ENCODE assay signal across 20 mouse cellular contexts in the genomic region with DNA sequence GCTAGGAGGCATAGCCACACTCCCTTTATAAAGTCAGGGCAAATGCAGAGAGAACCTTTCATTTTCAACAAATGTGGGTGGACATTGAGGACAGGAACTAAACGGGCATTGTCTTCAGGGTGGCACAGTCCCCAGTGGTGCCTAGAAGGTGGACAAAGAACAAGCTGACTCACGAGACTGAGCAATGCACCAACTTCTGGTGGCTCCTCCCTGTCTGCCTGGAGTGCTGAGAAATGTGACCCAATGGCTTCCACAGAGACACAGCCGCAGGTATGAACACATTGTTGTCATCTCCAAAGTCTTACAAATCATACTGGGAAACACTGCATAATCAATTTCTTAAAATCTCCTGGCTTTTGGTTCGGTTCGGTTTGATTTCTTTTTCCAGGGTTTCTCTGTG. TPM values are rescaled to one million over a fixed set of nuclear protein-coding genes. Genes with fewer than 3 reads are reported as not detected.
DNase-seq lines count a peak whose midpoint lies in the region; ATAC-seq and TF ChIP-seq lines count a peak whose summit lies in the region.
"Had no signal": no experiment of that assay in that cellular context is flagged by ENCODE, and none has a peak within 500 bp of the region (broad histone marks: within the 10 kb centered on the region; RNA-seq: fewer than 3 reads in every experiment).

No protein-coding gene starts in this region.

- no peaks in the 10 kb centered on the region for H3K9me3 ChIP-seq in ES-Bruce4 (replicated peaks; ENCODE audit: control insufficient read depth, insufficient read depth, low read length, poor library complexity, severe bottlenecking)
- H3K9me3 ChIP-seq in intestine, embryonic 15.5 days: no peaks in the 10 kb centered on the region
- H3K9me3 ChIP-seq: embryonic facial prominence, embryonic 15.5 days; forebrain, embryonic 10.5 days; heart, embryonic 10.5 days; hindbrain, embryonic 13.5 days had no signal

- TF ChIP-seq POLR2A in ES-Bruce4 (IDR thresholded peaks at IDR 0.05; ENCODE audit: insufficient read depth, low read length): no peak
- TF ChIP-seq POLR2A in small intestine, adult 2 months (IDR thresholded peaks at IDR 0.05; ENCODE audit: low read depth, low read length): no peak

- H3K9ac ChIP-seq in ES-Bruce4 (ENCODE audit: low read depth, poor library complexity, severe bottlenecking): no peak overlapping the region
- H3K9ac ChIP-seq in intestine, embryonic 15.5 days: no peak overlapping the region
- H3K9ac ChIP-seq: embryonic facial prominence, embryonic 15.5 days; hindbrain, embryonic 13.5 days had no signal

- no peak for ATAC-seq in intestine, embryonic 15.5 days
- no peak for ATAC-seq in granulocyte monocyte progenitor cell, adult 5-6 weeks (replicated peaks; ENCODE audit: poor library complexity, severe bottlenecking)
- ATAC-seq: activated CD4-positive, CD25-positive, alpha-beta regulatory T cell, adult 4 months; forebrain, embryonic 14.5 days; hindbrain, postnatal 0 days had no signal

- no peak overlapping the region for H3K4me2 ChIP-seq in intestine, embryonic 15.5 days (replicated peaks)
- H3K4me2 ChIP-seq: embryonic facial prominence, embryonic 15.5 days; hindbrain, embryonic 13.5 days had no signal

- H3K4me1 ChIP-seq in ES-Bruce4 (ENCODE audit: control insufficient read depth, insufficient read depth, low read length): peaks cover 3% of the 10 kb centered on the region
- H3K4me1 ChIP-seq in intestine, embryonic 15.5 days (replicated peaks): peaks cover 33% of the 10 kb centered on the region
- peaks cover 25% of the 10 kb centered on the region for H3K4me1 ChIP-seq in small intestine, adult 2 months (ENCODE audit: control insufficient read depth, insufficient read depth, insufficient read length, low read length)
- H3K4me1 ChIP-seq: forebrain, embryonic 10.5 days; hindbrain, embryonic 13.5 days had no signal

- DNase-seq in adrenal gland, postnatal 14 days: peak; percentile 45
- DNase-seq in adrenal gland, postnatal 4 days (ENCODE audit: low spot score in 2 of 2): no peak
- no peak for DNase-seq in right cerebral cortex, adult 2 months (ENCODE audit: low spot score in 2 of 2)
- DNase-seq: gastrocnemius, postnatal 25 days had no signal

- H3K4me3 ChIP-seq in ES-Bruce4 (ENCODE audit: low read depth, low read length): no peak overlapping the region
- H3K4me3 ChIP-seq in intestine, embryonic 15.5 days (replicated peaks): no peak overlapping the region
- H3K4me3 ChIP-seq in small intestine, adult 2 months (ENCODE audit: low read depth, low read length): no peak overlapping the region
- H3K4me3 ChIP-seq: embryonic facial prominence, embryonic 15.5 days; erythroblast, embryonic 14.5 days; forebrain, embryonic 10.5 days; gastrocnemius, adult 2 months; heart, embryonic 10.5 days; hindbrain, embryonic 13.5 days had no signal

- 75% methylated on average over 5 of the region's 5 CpGs for WGBS in intestine, embryonic 15.5 days
- 48% methylated on average over 5 of the region's 5 CpGs for WGBS in small intestine, adult 2 months

- TF ChIP-seq EP300 in ES-Bruce4 (IDR thresholded peaks at IDR 0.05; ENCODE audit: insufficient read depth, low read depth, low read length): no peak

- H3K27me3 ChIP-seq in ES-Bruce4 (ENCODE audit: control insufficient read depth, insufficient read depth, low read length, poor library complexity, severe bottlenecking): no peaks in the 10 kb centered on the region
- H3K27me3 ChIP-seq in intestine, embryonic 15.5 days (replicated peaks): no peaks in the 10 kb centered on the region
- no peaks in the 10 kb centered on the region for H3K27me3 ChIP-seq in small intestine, adult 2 months (ENCODE audit: control insufficient read depth, insufficient read depth, low read length)
- H3K27me3 ChIP-seq: embryonic facial prominence, embryonic 15.5 days; hindbrain, embryonic 13.5 days had no signal

- no peak for TF ChIP-seq CTCF in ES-Bruce4 (IDR thresholded peaks at IDR 0.05; ENCODE audit: low read depth, low read length)
- TF ChIP-seq CTCF in small intestine, adult 2 months (IDR thresholded peaks at IDR 0.05; ENCODE audit: extremely low read depth, insufficient read length, insufficient replicate concordance, low read depth, low read length): no peak

- H3K36me3 ChIP-seq in ES-Bruce4 (ENCODE audit: control insufficient read depth, insufficient read depth, low read length, poor library complexity, severe bottlenecking): no peaks in the 10 kb centered on the region
- H3K36me3 ChIP-seq in intestine, embryonic 15.5 days: no peaks in the 10 kb centered on the region
- H3K36me3 ChIP-seq in small intestine, adult 2 months (ENCODE audit: control insufficient read depth, insufficient read depth, low read length): no peaks in the 10 kb centered on the region
- H3K36me3 ChIP-seq: embryonic facial prominence, embryonic 15.5 days; forebrain, embryonic 10.5 days; hindbrain, embryonic 13.5 days had no signal

- H3K27ac ChIP-seq in ES-Bruce4 (ENCODE audit: insufficient read depth, low read length): peak overlapping the region; percentile 51
- 0 out of 2 replicates have a peak overlapping the region, but pooled peaks have one; percentile 5 for H3K27ac ChIP-seq in intestine, embryonic 15.5 days
- peak overlapping the region; percentile 61 for H3K27ac ChIP-seq in small intestine, adult 2 months (ENCODE audit: insufficient read depth, low read depth, low read length)
- H3K27ac ChIP-seq: embryonic facial prominence, embryonic 15.5 days; forebrain, embryonic 10.5 days; gastrocnemius, adult 2 months; heart, embryonic 10.5 days; hindbrain, embryonic 13.5 days; hindbrain, postnatal 0 days had no signal

RNA-seq across cellular contexts. Expression of a gene that starts 22.3 kb away (rescaled TPM):
- 14.9 and 15.0 TPM in 2 replicates for total RNA-seq in adrenal gland, postnatal 14 days (2021)
- total RNA-seq in adrenal gland, postnatal 4 days (2021): 10 to 100 TPM; 12.6 to 21.4 TPM
- 3.6 and 5.1 TPM in 2 replicates for polyA plus RNA-seq in ES-Bruce4 (2011; ENCODE audit: insufficient read depth, insufficient read length, low read depth, missing spikeins)
- polyA plus RNA-seq in intestine, embryonic 15.5 days (2015; fragmentation: Nextera tagmentation; extraction: Ambion mirVana): 16.0 and 17.8 TPM in 2 replicates
- 5.5 and 7.7 TPM in 2 replicates for polyA plus RNA-seq in small intestine, adult 2 months (2012; rRNA removed)
- 3.9 and 26.5 TPM in 2 replicates for total RNA-seq in granulocyte monocyte progenitor cell, adult 5-6 weeks (2014; fragmentation: Nextera tagmentation)
- total RNA-seq in granulocyte monocyte progenitor cell, adult 5-6 weeks (2017): 3.9 and 5.1 TPM in 2 replicates
- total RNA-seq: MEL had no signal

RNA-seq across cellular contexts. Expression of a gene that starts 37.9 kb away (rescaled TPM):
- 49.7 TPM in 2 replicates for total RNA-seq in adrenal gland, postnatal 14 days (2021)
- 10 to 100 TPM; 39.0 to 45.2 TPM for total RNA-seq in adrenal gland, postnatal 4 days (2021)
- 1.9 and 2.0 TPM in 2 replicates for polyA plus RNA-seq in ES-Bruce4 (2011; ENCODE audit: insufficient read depth, insufficient read length, low read depth, missing spikeins)
- 47.2 and 48.2 TPM in 2 replicates for polyA plus RNA-seq in intestine, embryonic 15.5 days (2015; fragmentation: Nextera tagmentation; extraction: Ambion mirVana)
- 63.6 and 72.1 TPM in 2 replicates for polyA plus RNA-seq in small intestine, adult 2 months (2012; rRNA removed)
- not detected in 2 replicates for total RNA-seq in granulocyte monocyte progenitor cell, adult 5-6 weeks (2014; fragmentation: Nextera tagmentation)
- total RNA-seq in granulocyte monocyte progenitor cell, adult 5-6 weeks (2017): not detected in 2 replicates
- total RNA-seq: common myeloid progenitor, adult 5-6 weeks; hematopoietic stem cell, adult 5-6 weeks; MEL had no signal
- polyA plus RNA-seq: activated CD4-positive, CD25-positive, alpha-beta regulatory T cell, adult 4 months; erythroblast, embryonic 14.5 days had no signal

RNA-seq across cellular contexts. Expression of a gene that starts 40.2 kb away (rescaled TPM):
- total RNA-seq in adrenal gland, postnatal 14 days (2021): 3.0 and 4.0 TPM in 2 replicates
- 1 to 10 TPM; 6.0 to 7.3 TPM for total RNA-seq in adrenal gland, postnatal 4 days (2021)
- polyA plus RNA-seq in ES-Bruce4 (2011; ENCODE audit: insufficient read depth, insufficient read length, low read depth, missing spikeins): 3.8 and 6.1 TPM in 2 replicates
- polyA plus RNA-seq in intestine, embryonic 15.5 days (2015; fragmentation: Nextera tagmentation; extraction: Ambion mirVana): 3.7 and 4.1 TPM in 2 replicates
- 6.8 and 9.1 TPM in 2 replicates for polyA plus RNA-seq in small intestine, adult 2 months (2012; rRNA removed)
- total RNA-seq in granulocyte monocyte progenitor cell, adult 5-6 weeks (2014; fragmentation: Nextera tagmentation): 1.6 TPM in 1 of 2 replicates, not detected in the other
- total RNA-seq in granulocyte monocyte progenitor cell, adult 5-6 weeks (2017): 0.22 TPM in 1 of 2 replicates, not detected in the other
- total RNA-seq: common myeloid progenitor, adult 5-6 weeks; MEL had no signal
- polyA plus RNA-seq: erythroblast, embryonic 14.5 days; forebrain, embryonic 10.5 days had no signal

Comparison
In these comparisons a context has a peak if more than half of its experiments do, and no peak if none do; other contexts are left out.
1. H3K27ac ChIP-seq: peak in every context shown above with its lines; median percentile 61 in small intestine, adult 2 months; 51 in ES-Bruce4; 5 in intestine, embryonic 15.5 days.
2. RNA of a gene that starts 37.9 kb away (total RNA-seq): 49.7 TPM in adrenal gland, postnatal 14 days and 39.0 to 45.2 TPM in adrenal gland, postnatal 4 days; not detected in granulocyte monocyte progenitor cell, adult 5-6 weeks; every median in the first group is over 10 times any median in the second.